Mouse (Mus musculus): ENCODE data around the gene Fkbp9. TPM values are rescaled to one million over a fixed set of nuclear protein-coding genes. Genes with fewer than 3 reads are reported as not detected.

Fkbp9 gene
- polyA plus RNA-seq, 1 experiment from 2014 or later: 27.5 TPM

- ATAC-seq: no peak
- Histone ChIP-seq H3K9me3 (ENCODE audit: control insufficient read depth, low read length) (no peaks in the 10 kb centered on the region), H3K4me3 (replicated peaks; ENCODE audit: low read length) (no peak overlapping the region), H3K4me2 (ENCODE audit: low read length) (no peak overlapping the region), H3K27ac (ENCODE audit: low read length) (no peak overlapping the region), H3K9ac (replicated peaks; ENCODE audit: low read depth, low read length) (no peak overlapping the region), H3K36me3 (ENCODE audit: control insufficient read depth, insufficient read depth) (no peaks in the 10 kb centered on the region), H3K27me3 (replicated peaks; ENCODE audit: control insufficient read depth, insufficient read depth, low read length) (no peaks in the 10 kb centered on the region), H3K4me1 (replicated peaks; ENCODE audit: control insufficient read depth, insufficient read depth, low read length) (peaks cover 5% of the 10 kb centered on the region)
- 92% methylated on average over 7 of the region's 7 CpGs for WGBS
Observed at GRCm38 (mm10) chr6:56919330-56920044, 87.6 kb downstream of the Fkbp9 start.

GRCm38 (mm10) chr6:56920222-56921092 is 88.6 kb downstream of the Fkbp9 start:
- 0 out of 2 replicates have a peak, but pooled peaks cover 4% of the 10 kb centered on the region for H3K27me3 ChIP-seq (replicated peaks; ENCODE audit: control insufficient read depth, insufficient read depth, low read length)
- H3K9me3 ChIP-seq (ENCODE audit: control insufficient read depth, low read length): no peaks in the 10 kb centered on the region
- H3K27ac ChIP-seq (ENCODE audit: low read length): no peak overlapping the region
- H3K4me1 ChIP-seq (replicated peaks; ENCODE audit: control insufficient read depth, insufficient read depth, low read length): peaks cover 9% of the 10 kb centered on the region
- no peaks in the 10 kb centered on the region for H3K36me3 ChIP-seq (ENCODE audit: control insufficient read depth, insufficient read depth)
- H3K4me3 ChIP-seq (replicated peaks; ENCODE audit: low read length): no peak overlapping the region
- H3K9ac ChIP-seq (replicated peaks; ENCODE audit: low read depth, low read length): no peak overlapping the region
- no peak overlapping the region for H3K4me2 ChIP-seq (ENCODE audit: low read length)
- ATAC-seq: no peak
- WGBS: 89% methylated on average over 12 of the region's 12 CpGs

- no peak for ATAC-seq
- Histone ChIP-seq H3K27me3 (replicated peaks; ENCODE audit: control insufficient read depth, insufficient read depth, low read length) (0 out of 2 replicates have a peak, but pooled peaks cover 4% of the 10 kb centered on the region), H3K4me3 (replicated peaks; ENCODE audit: low read length) (peak overlapping the region; percentile 84), H3K36me3 (ENCODE audit: control insufficient read depth, insufficient read depth) (no peaks in the 10 kb centered on the region), H3K9me3 (ENCODE audit: control insufficient read depth, low read length) (no peaks in the 10 kb centered on the region), H3K9ac (replicated peaks; ENCODE audit: low read depth, low read length) (peak overlapping the region; percentile 86), H3K27ac (ENCODE audit: low read length) (peak overlapping the region; percentile 91), H3K4me2 (ENCODE audit: low read length) (peak overlapping the region; percentile 58), H3K4me1 (replicated peaks; ENCODE audit: control insufficient read depth, insufficient read depth, low read length) (peaks cover 9% of the 10 kb centered on the region)
- WGBS: 0% methylated on average over 25 of the region's 25 CpGs
Observed at GRCm38 (mm10) chr6:56923331-56923725, 91.5 kb downstream of the Fkbp9 start.

- peak within 1 kb of the TSS; percentile 91 for H3K27ac ChIP-seq (ENCODE audit: low read length)
- peak within 1 kb of the TSS; percentile 84 for H3K4me3 ChIP-seq (replicated peaks; ENCODE audit: low read length)
- H3K36me3 ChIP-seq (ENCODE audit: control insufficient read depth, insufficient read depth): no peaks in the 10 kb centered on the region
- H3K4me1 ChIP-seq (replicated peaks; ENCODE audit: control insufficient read depth, insufficient read depth, low read length): peaks cover 9% of the 10 kb centered on the region
- 2% methylated on average over 64 of the region's 64 CpGs for WGBS
- 0 out of 2 replicates have a peak, but pooled peaks cover 4% of the 10 kb centered on the region for H3K27me3 ChIP-seq (replicated peaks; ENCODE audit: control insufficient read depth, insufficient read depth, low read length)
- H3K9ac ChIP-seq (replicated peaks; ENCODE audit: low read depth, low read length): peak within 1 kb of the TSS; percentile 86
- ATAC-seq: peak; percentile 95
- H3K9me3 ChIP-seq (ENCODE audit: control insufficient read depth, low read length): no peaks in the 10 kb centered on the region
- H3K4me2 ChIP-seq (ENCODE audit: low read length): peak within 1 kb of the TSS; percentile 61
Observed at GRCm38 (mm10) chr6:56923726-56924707, 92.2 kb downstream of the Fkbp9 start, which contains the start of the genes Nt5c3 and Vmn1r4. Gene Nt5c3, minus strand, starts transcription at chr6:56923932. Gene Vmn1r4, plus strand, starts transcription at chr6:56924015.

Other genes with a start within 250 kb of the Fkbp9 start
- 82.1 and 85.1 TPM in 2 replicates for gene Lsm5, start 127.3 kb upstream of the Fkbp9 start, polyA plus RNA-seq (2015; fragmentation: Nextera tagmentation; extraction: Ambion mirVana)
- 40.3 and 45.8 TPM in 2 replicates for gene Avl9, start 117.2 kb upstream of the Fkbp9 start, polyA plus RNA-seq (2015; fragmentation: Nextera tagmentation; extraction: Ambion mirVana)
- gene Kbtbd2, start 34.2 kb upstream of the Fkbp9 start, polyA plus RNA-seq (2015; fragmentation: Nextera tagmentation; extraction: Ambion mirVana): 31.1 and 36.5 TPM in 2 replicates
- gene Nt5c3, start 91.9 kb downstream of the Fkbp9 start, polyA plus RNA-seq (2015; fragmentation: Nextera tagmentation; extraction: Ambion mirVana): 166 and 178 TPM in 2 replicates
- 0.42 and 0.46 TPM in 2 replicates for gene Vmn1r4, start 92.0 kb downstream of the Fkbp9 start, polyA plus RNA-seq (2015; fragmentation: Nextera tagmentation; extraction: Ambion mirVana)
- not detected in 2 replicates for gene Vmn1r5, start 138.2 kb downstream of the Fkbp9 start, polyA plus RNA-seq (2015; fragmentation: Nextera tagmentation; extraction: Ambion mirVana)
- gene Vmn1r6, start 165.2 kb downstream of the Fkbp9 start, polyA plus RNA-seq (2015; fragmentation: Nextera tagmentation; extraction: Ambion mirVana): not detected in 2 replicates
- not detected in 2 replicates for gene Vmn1r7, start 193.3 kb downstream of the Fkbp9 start, polyA plus RNA-seq (2015; fragmentation: Nextera tagmentation; extraction: Ambion mirVana)
- not detected in 2 replicates for gene Vmn1r8, start 200.2 kb downstream of the Fkbp9 start, polyA plus RNA-seq (2015; fragmentation: Nextera tagmentation; extraction: Ambion mirVana)
- not detected in 2 replicates for gene Vmn1r9, start 234.7 kb downstream of the Fkbp9 start, polyA plus RNA-seq (2015; fragmentation: Nextera tagmentation; extraction: Ambion mirVana)

All from forebrain, embryonic 16.5 days (tissue).